Mouse (Mus musculus): ENCODE results near the gene Syndig1. TPM values are rescaled to one million over a fixed set of nuclear protein-coding genes. Genes with fewer than 3 reads are reported as not detected.

Syndig1 gene
- total RNA-seq, 2 experiments from 2014 or later, result 0.14 TPM; not detected in 1

DNA sequence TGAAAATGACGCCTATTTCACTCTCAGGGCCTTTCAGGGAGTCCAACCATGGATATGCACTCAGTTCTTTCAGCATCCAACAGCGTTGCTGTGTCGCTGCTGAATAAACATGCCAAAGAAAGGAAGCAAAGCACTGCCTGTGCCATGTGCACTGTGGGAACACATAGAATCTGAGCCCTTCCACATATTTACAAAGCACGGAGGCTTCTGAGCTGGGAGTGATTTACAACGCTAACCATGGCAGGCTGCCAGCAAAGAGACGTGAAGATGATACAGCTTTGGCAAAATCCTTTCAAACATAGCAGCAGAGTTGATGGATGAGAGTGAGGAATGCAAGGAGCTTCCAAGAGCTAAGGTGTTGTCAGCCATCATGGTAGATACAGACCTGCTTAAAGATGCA is 144.6 kb downstream of the Syndig1 start:
- intact Hi-C loops (cut with DNase I), result no loop called here
- DNase-seq, result no peak

- no peak for DNase-seq
- intact Hi-C loops (cut with DNase I), result no loop called here
These were observed 151.4 kb downstream of the Syndig1 start for GRCm38 (mm10) chr2:149980419-149980818.

DNA sequence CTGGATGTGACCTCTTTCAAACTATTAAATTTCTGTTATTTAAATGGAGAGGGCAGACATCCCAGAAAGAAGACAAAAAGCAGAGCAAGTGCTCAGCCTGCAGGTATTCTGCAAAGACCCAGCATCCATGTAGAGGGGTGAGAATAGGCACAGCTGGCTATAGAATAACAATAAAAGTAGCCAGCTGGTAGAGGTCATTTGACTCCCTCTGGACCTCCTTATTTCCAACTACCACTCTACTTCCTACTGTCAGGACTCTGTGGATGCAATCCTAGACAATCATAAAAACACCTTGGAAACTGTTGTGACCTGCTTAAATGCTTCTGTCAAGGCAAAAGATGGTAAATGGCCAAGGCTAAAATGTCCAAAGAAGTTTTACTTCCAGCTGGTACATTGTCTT is 153.5 kb downstream of the Syndig1 start:
- intact Hi-C loops (cut with DNase I), result no loop called here
- DNase-seq, result no peak

GRCm38 (mm10) chr2:149983107-149983506 is 154.1 kb downstream of the Syndig1 start:
- no peak for DNase-seq
- intact Hi-C loops (cut with DNase I), result no loop called here

- intact Hi-C loops (cut with DNase I), result no loop called here
- DNase-seq, result no peak
These were observed 158.6 kb downstream of the Syndig1 start for GRCm38 (mm10) chr2:149987610-149988009.

GRCm38 (mm10) chr2:149991506-149991905 is 162.5 kb downstream of the Syndig1 start:
- no peak for DNase-seq
- intact Hi-C loops (cut with DNase I), result no loop called here

GRCm38 (mm10) chr2:149992921-149993320 is 163.9 kb downstream of the Syndig1 start:
- no peak for DNase-seq
- intact Hi-C loops (cut with DNase I), result no loop called here

- intact Hi-C loops (cut with DNase I), result no loop called here
These were observed 167.5 kb downstream of the Syndig1 start for GRCm38 (mm10) chr2:149996382-149996964.

DNA sequence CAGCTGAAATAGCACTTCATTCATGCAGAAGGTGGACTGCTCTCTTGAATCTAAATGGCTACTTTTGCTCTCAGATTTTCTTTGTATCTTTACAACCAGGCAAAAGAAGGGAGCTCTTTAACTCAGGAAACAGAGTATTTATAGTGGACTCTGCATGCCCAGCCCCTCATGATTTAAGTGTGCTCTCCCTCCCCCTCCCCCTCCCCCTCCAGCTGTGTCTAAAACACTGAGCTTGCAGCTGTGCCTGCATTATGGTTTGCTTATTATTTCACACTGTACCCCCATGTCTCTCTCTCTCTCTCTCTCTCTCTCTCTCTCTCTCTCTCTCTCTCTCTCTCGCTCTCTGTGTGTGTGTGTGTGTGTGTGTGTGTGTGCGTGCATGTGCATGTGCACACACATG is 168.6 kb downstream of the Syndig1 start:
- intact Hi-C loops (cut with DNase I), result no loop called here
- no peak for DNase-seq

More at GRCm38 (mm10) chr2:149996382-149996964, 167.5 kb downstream of the Syndig1 start:
- no peak for DNase-seq

- no peak for DNase-seq
- intact Hi-C loops (cut with DNase I), result no loop called here
These were observed 169.5 kb downstream of the Syndig1 start for GRCm38 (mm10) chr2:149998373-149999108.

DNA sequence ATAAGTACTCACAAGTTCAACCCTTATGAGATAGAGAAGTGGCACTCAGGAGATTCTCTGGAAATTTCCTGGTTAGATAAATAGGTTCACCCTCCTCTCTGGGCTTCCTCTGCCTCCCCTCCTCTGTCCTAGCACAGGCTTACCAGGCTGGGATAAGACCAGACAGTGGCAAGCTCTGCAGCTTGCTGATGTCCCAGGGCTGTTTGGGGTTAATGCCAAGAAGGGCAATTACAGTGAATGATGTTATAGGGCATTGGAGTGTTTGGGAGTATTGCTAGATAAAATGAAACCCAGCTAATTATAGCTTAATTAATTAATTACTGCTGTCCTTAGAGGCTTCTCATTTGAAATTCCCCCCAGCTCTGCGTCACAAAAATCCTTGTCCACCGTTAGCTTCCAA is 171.6 kb downstream of the Syndig1 start:
- intact Hi-C loops (cut with DNase I), result no loop called here
- no peak for DNase-seq

DNA sequence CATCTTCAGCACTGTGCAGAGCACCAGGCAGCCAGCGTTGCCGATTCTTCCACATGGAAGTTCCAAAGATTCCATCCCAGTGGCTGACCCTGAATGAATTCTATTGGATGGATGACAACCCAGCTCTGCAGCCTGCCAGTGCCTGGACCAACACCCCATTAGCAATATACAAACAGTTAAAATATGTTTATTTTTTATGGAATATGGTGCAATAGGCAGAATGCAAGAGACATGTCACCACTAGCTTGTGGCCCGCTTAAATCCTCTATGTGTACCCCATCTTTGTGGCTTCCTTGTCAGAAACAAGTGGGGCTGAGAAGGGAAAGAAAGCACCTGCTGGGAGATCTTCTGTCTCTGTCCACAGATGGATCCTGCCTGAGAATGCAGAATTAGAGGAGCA is 174.5 kb downstream of the Syndig1 start:
- intact Hi-C loops (cut with DNase I), result no loop called here
- DNase-seq, result no peak

GRCm38 (mm10) chr2:150012787-150013346 is 183.9 kb downstream of the Syndig1 start:
- DNase-seq, result no peak
- intact Hi-C loops (cut with DNase I), result no loop called here

DNA sequence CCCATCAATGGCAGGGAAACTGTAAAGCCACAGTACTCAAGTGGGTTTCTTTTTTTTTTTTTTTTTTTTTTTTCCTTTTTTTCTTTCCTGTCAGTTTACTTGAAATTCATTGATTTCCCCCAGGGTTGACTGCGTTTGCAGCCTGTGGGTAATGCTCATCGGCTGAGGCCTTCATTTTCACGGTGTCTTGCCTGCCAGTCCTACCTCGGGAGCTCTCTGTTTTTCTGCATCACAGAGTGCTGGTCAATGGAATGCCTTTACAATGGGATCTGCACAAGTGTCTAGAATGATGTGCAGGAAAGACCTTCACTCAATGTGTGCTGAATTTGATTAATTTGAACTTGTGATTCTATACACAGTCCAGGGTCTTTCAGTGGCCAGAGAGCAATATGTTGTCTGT is 184.8 kb downstream of the Syndig1 start:
- intact Hi-C loops (cut with DNase I), result no loop called here
- no peak for DNase-seq

GRCm38 (mm10) chr2:150016303-150016702 is 187.3 kb downstream of the Syndig1 start:
- DNase-seq, result no peak
- intact Hi-C loops (cut with DNase I), result no loop called here

GRCm38 (mm10) chr2:150020706-150021105 is 191.7 kb downstream of the Syndig1 start:
- no peak for DNase-seq
- intact Hi-C loops (cut with DNase I), result loop anchor here (5.0 kb wide), 1 partner anchor 598 kb away; no protein-coding TSS in a partner anchor

DNA sequence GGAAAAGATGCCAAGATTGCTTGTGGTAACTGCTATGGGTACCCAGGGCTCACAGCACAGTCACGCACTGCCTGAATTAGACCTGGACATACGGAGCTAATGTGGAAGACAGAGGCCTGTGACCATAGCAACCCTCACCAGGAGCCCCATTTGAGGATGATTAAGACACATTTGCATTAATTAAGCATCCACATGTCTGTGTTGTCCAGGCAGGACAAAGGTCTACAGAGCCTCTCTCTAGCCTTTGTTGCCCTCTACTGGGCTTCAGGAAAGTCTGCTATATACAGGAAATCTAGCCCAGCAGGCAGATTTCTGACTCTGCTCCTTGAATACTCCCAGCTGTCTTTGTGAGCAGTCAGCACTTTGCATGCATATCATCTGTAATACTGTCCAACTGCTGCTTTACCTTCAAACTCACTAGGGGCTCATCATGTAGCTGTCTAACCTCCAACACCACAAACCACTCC is 194.9 kb downstream of the Syndig1 start:
- no peak for DNase-seq
- intact Hi-C loops (cut with DNase I), result loop anchor here (5.0 kb wide), 1 partner anchor 602 kb away; no protein-coding TSS in a partner anchor

DNA sequence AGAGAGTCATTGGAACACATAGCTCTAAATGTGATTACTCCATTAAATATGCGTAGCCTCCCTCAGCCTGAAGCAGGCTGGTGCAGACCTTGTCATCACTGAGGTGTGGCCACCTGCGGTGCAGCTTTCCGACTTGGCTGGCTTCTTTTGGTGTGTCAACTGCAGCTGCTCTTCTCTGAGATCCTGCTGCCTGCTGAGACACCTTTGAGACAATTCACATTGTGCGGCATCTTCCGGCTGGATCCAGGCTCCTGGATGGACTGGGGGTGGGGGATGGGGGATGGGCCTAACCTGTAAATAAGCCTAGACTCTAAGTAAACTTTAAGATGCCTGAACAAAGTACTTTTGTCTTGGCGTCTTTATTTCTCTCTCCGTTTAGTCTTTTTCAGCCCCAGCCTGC is 214.5 kb downstream of the Syndig1 start:
- intact Hi-C loops (cut with DNase I), result no loop called here
- DNase-seq, result no peak

All from heart, postnatal 36 days (tissue).